Mouse (Mus musculus) ovary, postnatal 36 days (tissue): Measurements from ENCODE around the gene Bpifb5.
"Not testable (repeated sequence)": the region's sequence is repeated elsewhere in the genome, so short reads cannot be mapped to it uniquely, and the experiment has no call there.

Experiments
- DNase-seq: peaks from one replicate; pipeline ENCODE4 v3.0.0; 2022; ENCODE audit warnings: low spot score, mixed read lengths

The Bpifb5 gene

DNA sequence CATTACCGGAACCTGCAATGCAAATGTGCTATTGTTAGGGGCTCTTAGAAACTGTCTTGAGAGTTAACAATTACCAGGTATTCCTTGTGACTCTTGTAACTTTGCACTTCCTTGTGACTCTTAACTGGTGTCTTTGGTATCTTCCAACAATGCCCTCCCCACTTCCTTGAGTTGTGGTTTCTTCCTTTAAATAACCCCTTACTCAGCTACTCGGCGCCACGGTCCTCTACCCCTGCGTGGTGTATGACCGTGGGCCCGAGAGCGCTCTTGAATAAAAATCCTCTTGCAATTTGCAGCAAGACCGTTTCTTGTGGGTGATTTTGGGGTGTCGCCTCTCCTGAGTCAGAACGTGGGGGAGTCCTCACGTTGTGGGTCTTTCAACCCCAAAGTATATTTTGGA lies 19.2 kb downstream of the Bpifb5 start:
- DNase-seq, result not testable (repeated sequence)

DNA sequence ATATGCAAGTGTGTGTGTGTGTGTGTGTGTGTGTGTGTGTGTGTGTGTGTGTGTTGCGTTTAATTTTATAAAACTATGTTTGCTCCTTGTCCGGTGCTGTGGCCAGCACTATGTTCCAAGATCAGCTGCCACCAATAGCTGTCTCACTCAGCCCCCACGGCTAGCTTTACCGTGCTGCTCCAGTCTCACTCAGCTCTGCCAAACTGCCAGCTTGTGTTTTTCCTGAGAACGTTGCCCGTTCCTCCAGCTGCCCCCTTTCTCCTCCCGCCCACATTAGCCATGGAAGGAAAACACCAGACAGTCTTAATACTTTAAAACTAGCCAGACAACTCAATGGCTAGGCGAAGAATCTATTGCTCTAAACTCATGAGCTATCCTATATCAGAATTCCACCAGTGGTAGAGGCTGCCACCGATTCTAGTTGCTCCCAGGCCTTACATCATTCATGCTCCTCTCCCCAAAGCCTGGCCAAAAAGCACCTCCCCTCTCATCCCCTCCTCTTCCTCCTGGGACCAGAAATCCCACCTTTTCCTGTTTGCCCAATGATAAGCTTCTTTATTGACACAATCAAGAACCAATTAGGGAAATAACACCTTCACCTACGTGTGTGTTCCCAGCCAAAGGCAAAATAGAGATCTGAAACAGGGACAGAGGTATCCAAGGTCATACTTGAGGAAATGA lies 20.0 kb downstream of the Bpifb5 start:
- no peak for DNase-seq

DNA sequence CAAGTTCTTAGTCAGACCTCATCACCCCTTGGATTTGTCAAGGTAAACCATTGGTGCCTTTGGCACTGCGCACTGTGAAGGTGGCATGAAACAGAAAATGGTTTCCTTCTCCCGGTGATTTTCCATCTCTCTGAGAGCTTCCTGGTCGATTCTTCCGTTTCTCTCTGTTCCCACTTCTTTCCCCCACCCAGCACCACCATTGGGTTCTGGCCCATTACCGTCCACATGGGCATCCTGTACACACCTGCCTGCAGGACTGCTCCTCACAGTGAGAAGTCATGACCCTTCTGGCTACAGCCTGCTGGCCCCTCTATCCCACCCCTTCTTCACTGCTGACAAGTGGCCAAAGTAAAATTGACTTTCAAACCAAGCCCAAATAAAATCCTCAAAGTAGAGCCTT lies 21.8 kb downstream of the Bpifb5 start:
- no peak for DNase-seq

DNA sequence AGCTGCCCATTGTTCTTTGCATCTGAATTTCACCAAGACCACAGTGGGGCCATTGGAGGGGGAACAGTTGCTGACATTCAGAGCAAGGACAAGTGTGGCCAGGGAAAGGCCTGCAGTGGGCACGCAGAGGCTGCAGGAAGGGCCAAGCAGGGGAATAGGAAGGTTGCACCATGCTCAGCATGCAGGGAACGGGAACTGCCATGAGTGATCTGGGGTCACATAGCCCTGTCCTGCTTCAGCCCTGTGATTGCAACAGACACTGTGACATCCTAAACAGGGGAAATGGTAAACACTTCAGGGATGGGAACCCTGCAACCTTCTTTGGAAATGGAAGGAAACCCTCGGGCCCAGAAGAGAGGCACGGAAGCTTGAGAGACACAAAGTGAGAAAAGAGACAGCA lies 31.7 kb downstream of the Bpifb5 start:
- DNase-seq, result not testable (repeated sequence)

DNA sequence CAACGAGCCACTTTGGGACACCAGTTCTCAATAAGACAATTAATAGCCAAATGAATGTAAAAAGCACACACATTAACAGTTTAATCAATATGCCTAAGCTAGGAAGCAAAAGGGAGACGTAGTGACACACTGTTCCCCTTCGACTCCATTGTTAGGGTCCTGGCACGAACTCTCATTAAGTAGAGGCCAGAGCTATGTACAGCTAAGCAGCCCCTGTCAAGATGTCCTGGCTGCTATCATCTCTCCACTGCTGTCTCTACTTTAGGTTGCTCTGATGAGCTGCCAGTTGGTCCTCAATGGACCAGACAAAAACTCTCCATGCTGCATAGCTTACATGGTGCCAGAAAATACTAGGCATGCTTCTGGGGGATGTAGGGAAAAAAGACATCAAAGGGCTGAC lies 32.2 kb downstream of the Bpifb5 start:
- no peak for DNase-seq

DNA sequence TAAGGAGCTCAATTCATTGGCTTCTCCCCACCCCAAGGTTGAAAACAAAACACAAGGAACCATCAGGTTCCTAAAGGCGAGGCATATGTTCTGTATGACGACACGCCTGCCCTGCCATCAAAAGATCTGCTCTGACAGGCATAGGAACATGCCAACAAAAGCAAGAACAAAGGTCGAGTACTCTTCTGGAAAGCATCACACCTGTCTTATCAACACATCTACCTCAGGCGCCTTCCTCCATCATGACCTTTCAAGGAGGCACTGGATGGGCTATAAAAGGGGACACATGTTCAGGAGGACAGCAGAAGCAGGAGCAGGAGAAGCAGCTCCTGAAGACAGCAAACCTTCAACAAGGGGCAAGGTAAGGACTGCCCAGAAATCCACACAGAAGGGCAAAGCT lies 34.0 kb downstream of the Bpifb5 start, which contains the start of gene Bpifb9a:
Gene Bpifb9a, plus strand, starts transcription at position 301 of the 400 bp plus-strand sequence.
- not testable (repeated sequence) for DNase-seq

DNA sequence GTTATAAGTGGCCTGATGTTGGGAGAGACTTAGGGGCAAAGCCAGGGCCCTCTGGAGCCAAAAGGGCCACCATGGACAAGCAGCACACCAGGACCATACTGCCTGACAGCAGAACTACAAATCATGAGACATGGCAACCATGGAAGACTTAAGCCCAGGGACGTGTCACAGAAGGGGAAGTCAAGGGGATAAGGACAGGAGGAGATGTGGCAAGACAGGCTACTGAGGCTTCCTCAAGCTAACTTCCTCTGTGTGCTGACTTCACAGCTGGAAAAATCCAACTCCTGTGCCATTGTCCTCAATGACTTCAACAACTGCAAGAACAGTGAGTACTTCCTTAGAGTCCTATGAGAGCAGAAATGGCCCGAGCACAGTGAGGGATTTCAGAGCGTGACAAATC lies 40.9 kb downstream of the Bpifb5 start:
- DNase-seq, result not testable (repeated sequence)
